ENCODE assay signal across 8 mouse cellular contexts in the genomic region with DNA sequence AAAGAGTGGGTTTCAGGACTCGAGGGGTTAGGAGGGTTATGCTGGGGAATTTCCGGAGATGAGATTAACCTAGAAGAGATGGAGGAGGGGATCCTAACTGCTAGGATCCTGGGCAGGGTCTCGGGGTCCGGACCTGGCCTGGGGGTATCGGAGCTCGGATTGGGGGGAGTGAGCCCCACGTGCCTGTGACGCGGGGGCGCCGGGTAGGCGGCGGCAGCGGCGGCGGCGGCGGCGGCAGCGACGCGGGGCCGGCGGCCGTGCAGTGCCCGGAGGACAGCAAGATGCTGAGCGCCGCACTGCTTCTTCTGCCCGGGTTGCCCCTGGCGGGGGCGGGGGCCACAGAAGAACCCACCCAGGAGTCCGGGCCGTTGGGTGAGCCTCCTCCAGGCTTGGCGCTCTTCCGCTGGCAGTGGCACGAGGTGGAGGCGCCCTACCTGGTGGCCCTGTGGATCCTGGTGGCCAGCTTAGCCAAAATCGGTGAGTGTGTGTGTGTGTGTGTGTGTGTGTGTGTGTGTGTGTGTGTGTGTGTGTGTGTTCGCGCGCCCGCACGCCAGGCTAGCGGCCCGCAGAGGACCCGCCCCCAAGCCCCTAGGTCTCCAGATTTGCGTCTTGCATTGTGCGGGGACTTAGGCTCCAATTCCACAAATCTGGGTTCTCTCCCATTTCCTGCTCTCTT. TPM values are rescaled to one million over a fixed set of nuclear protein-coding genes. Genes with fewer than 3 reads are reported as not detected.
DNase-seq lines count a peak whose midpoint lies in the region; ATAC-seq and TF ChIP-seq lines count a peak whose summit lies in the region.

No protein-coding gene starts in this region.

- TF ChIP-seq POLR2A in cortical plate, adult 2 months (IDR thresholded peaks at IDR 0.05; ENCODE audit: extremely low read depth, insufficient read depth, low read length), result no peak

- H3K27ac ChIP-seq in cortical plate, adult 2 months (ENCODE audit: insufficient read depth, low read length), result peak overlapping the region; percentile 3; the same call in 1 of the 2 replicates
- H3K27ac ChIP-seq in hindbrain, embryonic 14.5 days, result peak overlapping the region; percentile 63
- peak overlapping the region; percentile 47; the same call in 1 of the 2 replicates for H3K27ac ChIP-seq in midbrain, embryonic 11.5 days (ENCODE audit: low read depth, low read length)

- peak; percentile 59 for DNase-seq in kidney, postnatal 10 days
- DNase-seq in kidney, adult 11 months, result no peak
- DNase-seq in Muller cell, postnatal 12 days (ENCODE audit: inconsistent ontology term), result peak; percentile 60
- peak; percentile 57 for DNase-seq in hindbrain, embryonic 14.5 days (ENCODE audit: low spot score)
- peak; percentile 94 for DNase-seq in midbrain, embryonic 11.5 days (ENCODE audit: low spot score, missing footprints)
- DNase-seq in thymus, postnatal 36 days, result peak; percentile 27 to 44
- DNase-seq in spleen, adult 12 weeks (ENCODE audit: low spot score), result no peak

- H3K4me1 ChIP-seq in cortical plate, adult 2 months (ENCODE audit: control insufficient read depth, insufficient read depth, low read length), result no peaks in the 10 kb centered on the region
- H3K4me1 ChIP-seq in hindbrain, embryonic 14.5 days (replicated peaks; ENCODE audit: control insufficient read depth, insufficient read depth, low read length), result peaks cover 9% of the 10 kb centered on the region; the same call in 1 of the 2 replicates
- H3K4me1 ChIP-seq in midbrain, embryonic 11.5 days (ENCODE audit: control insufficient read depth, insufficient read depth, low read length), result peaks cover 19% of the 10 kb centered on the region

- under 1% methylated on average over 37 of the region's 48 CpGs for WGBS in hindbrain, embryonic 14.5 days
- 0% methylated on average over 36 of the region's 48 CpGs for WGBS in midbrain, embryonic 11.5 days

- peak overlapping the region; percentile 98 for H3K4me2 ChIP-seq in hindbrain, embryonic 14.5 days (replicated peaks)
- peak overlapping the region; percentile 99 for H3K4me2 ChIP-seq in midbrain, embryonic 11.5 days

- peaks cover 15% of the 10 kb centered on the region; the same call in 1 of the 2 replicates for H3K27me3 ChIP-seq in hindbrain, embryonic 14.5 days (ENCODE audit: control insufficient read depth, insufficient read depth, low read length)
- H3K27me3 ChIP-seq in midbrain, embryonic 11.5 days (ENCODE audit: control insufficient read depth, insufficient read depth, low read length), result no peaks in the 10 kb centered on the region; the same call in 1 of the 2 replicates

- TF ChIP-seq CTCF in cortical plate, adult 2 months (IDR thresholded peaks at IDR 0.05; ENCODE audit: extremely low read depth, insufficient read depth, low read length), result no peak

- peak; percentile 18 for ATAC-seq in hindbrain, embryonic 14.5 days (ENCODE audit: low FRiP score)
- ATAC-seq in midbrain, embryonic 11.5 days (ENCODE audit: low FRiP score), result peak; percentile 33

- no peaks in the 10 kb centered on the region for H3K36me3 ChIP-seq in hindbrain, embryonic 14.5 days (replicated peaks; ENCODE audit: control insufficient read depth, insufficient read depth)
- H3K36me3 ChIP-seq in midbrain, embryonic 11.5 days (ENCODE audit: control insufficient read depth, insufficient read depth, low read length), result 0 out of 2 replicates have a peak, but pooled peaks cover 2% of the 10 kb centered on the region

- peak overlapping the region; percentile 79 for H3K9ac ChIP-seq in hindbrain, embryonic 14.5 days
- peak overlapping the region; percentile 78 for H3K9ac ChIP-seq in midbrain, embryonic 11.5 days (ENCODE audit: low read length)

- peak overlapping the region; percentile 61 for H3K4me3 ChIP-seq in cortical plate, adult 2 months (ENCODE audit: insufficient read depth, low read length)
- peak overlapping the region; percentile 74 for H3K4me3 ChIP-seq in hindbrain, embryonic 14.5 days (replicated peaks; ENCODE audit: low read length)
- peak overlapping the region; percentile 62 for H3K4me3 ChIP-seq in midbrain, embryonic 11.5 days (ENCODE audit: low read depth, low read length)

- H3K9me3 ChIP-seq in hindbrain, embryonic 14.5 days (ENCODE audit: control insufficient read depth, low read length), result no peaks in the 10 kb centered on the region
- no peaks in the 10 kb centered on the region for H3K9me3 ChIP-seq in midbrain, embryonic 11.5 days (ENCODE audit: control insufficient read depth, low read length)

RNA-seq across cellular contexts. Expression of gene Slc9a5, which starts 0.6 kb away (rescaled TPM):
- 33.7 and 33.8 TPM in 2 replicates for polyA plus RNA-seq in cortical plate, adult 2 months (2012; rRNA removed)
- 11.4 and 12.1 TPM in 2 replicates for polyA plus RNA-seq in hindbrain, embryonic 14.5 days (2014; fragmentation: Nextera tagmentation; extraction: Ambion mirVana)
- 2.9 and 3.2 TPM in 2 replicates for polyA plus RNA-seq in midbrain, embryonic 11.5 days (2014; fragmentation: Nextera tagmentation; extraction: Ambion mirVana)

RNA-seq across cellular contexts. Expression of gene Fhod1, which starts 1.5 kb away (rescaled TPM):
- polyA plus RNA-seq in cortical plate, adult 2 months (2012; rRNA removed), result 3.4 and 3.5 TPM in 2 replicates
- polyA plus RNA-seq in hindbrain, embryonic 14.5 days (2014; fragmentation: Nextera tagmentation; extraction: Ambion mirVana), result 0.58 and 0.70 TPM in 2 replicates
- polyA plus RNA-seq in midbrain, embryonic 11.5 days (2014; fragmentation: Nextera tagmentation; extraction: Ambion mirVana), result 1.6 and 2.0 TPM in 2 replicates

RNA-seq across cellular contexts. Expression of gene Tmem208, which starts 23.1 kb away (rescaled TPM):
- polyA plus RNA-seq in cortical plate, adult 2 months (2012; rRNA removed), result 71.5 and 78.1 TPM in 2 replicates
- 141 and 147 TPM in 2 replicates for polyA plus RNA-seq in hindbrain, embryonic 14.5 days (2014; fragmentation: Nextera tagmentation; extraction: Ambion mirVana)
- polyA plus RNA-seq in midbrain, embryonic 11.5 days (2014; fragmentation: Nextera tagmentation; extraction: Ambion mirVana), result 87.6 and 91.4 TPM in 2 replicates

RNA-seq across cellular contexts. Expression of gene Lrrc29, which starts 23.2 kb away (rescaled TPM):
- polyA plus RNA-seq in cortical plate, adult 2 months (2012; rRNA removed), result 3.7 and 4.3 TPM in 2 replicates
- polyA plus RNA-seq in hindbrain, embryonic 14.5 days (2014; fragmentation: Nextera tagmentation; extraction: Ambion mirVana), result 0.46 and 0.92 TPM in 2 replicates
- polyA plus RNA-seq in midbrain, embryonic 11.5 days (2014; fragmentation: Nextera tagmentation; extraction: Ambion mirVana), result 0.91 and 1.1 TPM in 2 replicates

RNA-seq across cellular contexts. Expression of gene Plekhg4, which starts 23.8 kb away (rescaled TPM):
- polyA plus RNA-seq in cortical plate, adult 2 months (2012; rRNA removed), result 3.0 and 3.2 TPM in 2 replicates
- 1.8 and 2.6 TPM in 2 replicates for polyA plus RNA-seq in hindbrain, embryonic 14.5 days (2014; fragmentation: Nextera tagmentation; extraction: Ambion mirVana)
- polyA plus RNA-seq in midbrain, embryonic 11.5 days (2014; fragmentation: Nextera tagmentation; extraction: Ambion mirVana), result 0.55 and 0.61 TPM in 2 replicates

Comparison
In these comparisons a context has a peak if more than half of its experiments do, and no peak if none do; other contexts are left out.
1. DNase-seq: peak in kidney, postnatal 10 days (single experiment), Muller cell, postnatal 12 days (single experiment), hindbrain, embryonic 14.5 days (single experiment), midbrain, embryonic 11.5 days (single experiment) and thymus, postnatal 36 days (2 of 2); none in kidney, adult 11 months (single experiment) and spleen, adult 12 weeks (single experiment).
2. H3K27ac ChIP-seq: peak in every context shown above with its lines; median percentile 63 in hindbrain, embryonic 14.5 days; 47 in midbrain, embryonic 11.5 days; 3 in cortical plate, adult 2 months.
3. Peak in every context shown above with its lines, with median percentiles within 50 percentile points of each other: H3K4me3 ChIP-seq.